Mouse (Mus musculus): Measurements from ENCODE around the gene Gpr37l1. TPM values are rescaled to one million over a fixed set of nuclear protein-coding genes. Genes with fewer than 3 reads are reported as not detected.
"Not testable (repeated sequence)": the region's sequence is repeated elsewhere in the genome, so short reads cannot be mapped to it uniquely, and the experiment has no call there.

The Gpr37l1 gene
- polyA plus RNA-seq, 1 experiment from 2014 or later = 0.13 TPM

GRCm38 (mm10) chr1:135195907-135196440 lies 28.5 kb upstream of the Gpr37l1 start:
- H3K9ac ChIP-seq (replicated peaks) = no peak overlapping the region
- no peaks in the 10 kb centered on the region for H3K27me3 ChIP-seq
- 86% methylated on average over 6 of the region's 6 CpGs for WGBS
- no peak overlapping the region for H3K4me2 ChIP-seq (replicated peaks)
- H3K9me3 ChIP-seq = no peaks in the 10 kb centered on the region
- H3K4me1 ChIP-seq (replicated peaks) = peaks cover 15% of the 10 kb centered on the region
- H3K36me3 ChIP-seq = no peaks in the 10 kb centered on the region
- no peak overlapping the region for H3K27ac ChIP-seq
- H3K4me3 ChIP-seq (replicated peaks) = no peak overlapping the region
- no peak for ATAC-seq

DNA sequence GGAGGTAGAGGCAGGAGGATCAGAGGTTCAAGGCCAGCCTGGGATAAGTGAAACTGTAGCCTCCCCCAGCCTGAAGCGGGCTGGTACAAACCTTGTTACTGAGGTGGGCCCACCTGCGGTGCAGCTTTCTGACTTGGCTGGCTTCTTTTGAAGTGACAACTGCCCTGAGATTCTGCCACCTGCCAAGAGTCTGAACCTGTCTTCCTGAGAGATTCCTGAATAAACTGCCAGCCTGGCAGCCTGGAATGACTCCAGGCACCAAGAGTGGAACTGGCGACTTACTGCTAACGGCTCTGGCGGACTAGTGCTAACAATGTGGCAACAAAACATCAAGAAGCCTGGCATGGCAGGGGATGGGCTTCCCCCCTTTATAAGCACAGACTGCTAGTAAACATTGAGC lies 26.9 kb upstream of the Gpr37l1 start:
- not testable (repeated sequence) for H3K27me3 ChIP-seq; H3K4me2 ChIP-seq (replicated peaks); H3K36me3 ChIP-seq; H3K4me3 ChIP-seq (replicated peaks); H3K9me3 ChIP-seq; H3K27ac ChIP-seq; H3K9ac ChIP-seq (replicated peaks); ATAC-seq
- WGBS = 75% methylated on average over 5 of the region's 5 CpGs
- peaks cover 12% of the 10 kb centered on the region for H3K4me1 ChIP-seq (replicated peaks)

GRCm38 (mm10) chr1:135189186-135189585 lies 21.7 kb upstream of the Gpr37l1 start:
- Histone ChIP-seq H3K4me1 (replicated peaks) (0 out of 2 replicates have a peak, but pooled peaks cover 9% of the 10 kb centered on the region), H3K4me3 (replicated peaks) (no peak overlapping the region), H3K27ac (no peak overlapping the region), H3K27me3 (no peaks in the 10 kb centered on the region), H3K9me3 (no peaks in the 10 kb centered on the region), H3K4me2 (replicated peaks) (no peak overlapping the region), H3K36me3 (no peaks in the 10 kb centered on the region), H3K9ac (replicated peaks) (no peak overlapping the region)
- ATAC-seq = no peak
- WGBS = 92% methylated on average over 4 of the region's 4 CpGs

- no peak for ATAC-seq
- Histone ChIP-seq H3K36me3 (no peaks in the 10 kb centered on the region), H3K4me2 (replicated peaks) (no peak overlapping the region), H3K4me3 (replicated peaks) (no peak overlapping the region), H3K27me3 (no peaks in the 10 kb centered on the region), H3K9me3 (no peaks in the 10 kb centered on the region), H3K27ac (no peak overlapping the region), H3K9ac (replicated peaks) (no peak overlapping the region), H3K4me1 (replicated peaks) (0 out of 2 replicates have a peak, but pooled peaks cover 9% of the 10 kb centered on the region)
- whole genome bisulfite sequencing = 10% methylated on average over 3 of the region's 3 CpGs
Observed at GRCm38 (mm10) chr1:135188197-135188596, 20.7 kb upstream of the Gpr37l1 start.

DNA sequence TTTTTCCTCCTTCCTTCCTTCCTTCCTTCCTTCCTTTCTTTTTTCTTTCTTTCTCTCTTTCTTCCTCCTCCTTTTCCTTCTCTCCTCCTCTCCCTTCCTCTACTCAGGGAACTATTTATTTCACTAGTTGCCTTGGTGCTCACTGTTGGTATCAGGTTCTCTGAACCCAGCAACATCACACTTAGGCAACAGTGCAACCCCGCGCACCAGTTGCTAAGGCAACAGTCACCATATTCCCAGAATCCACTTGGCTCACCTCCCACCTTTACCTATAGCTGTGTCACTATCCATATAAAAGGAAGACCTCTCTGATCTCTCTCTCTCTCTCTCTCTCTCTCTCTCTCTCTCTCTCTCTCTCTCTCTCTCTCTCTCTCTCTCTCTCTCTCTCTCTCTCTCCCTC lies 19.5 kb upstream of the Gpr37l1 start:
- H3K36me3 ChIP-seq; H3K4me1 ChIP-seq (replicated peaks); H3K4me3 ChIP-seq (replicated peaks); H3K9ac ChIP-seq (replicated peaks); H3K27me3 ChIP-seq; ATAC-seq; H3K27ac ChIP-seq; H3K9me3 ChIP-seq; H3K4me2 ChIP-seq (replicated peaks): not testable (repeated sequence)
- 32% methylated on average over 2 of the region's 2 CpGs for WGBS

GRCm38 (mm10) chr1:135186427-135186826 lies 18.9 kb upstream of the Gpr37l1 start:
- no peak overlapping the region for H3K27ac ChIP-seq
- H3K4me1 ChIP-seq (replicated peaks) = 0 out of 2 replicates have a peak, but pooled peaks cover 15% of the 10 kb centered on the region
- no peaks in the 10 kb centered on the region for H3K9me3 ChIP-seq
- H3K36me3 ChIP-seq = no peaks in the 10 kb centered on the region
- no peak overlapping the region for H3K4me3 ChIP-seq (replicated peaks)
- WGBS = 31% methylated on average over 8 of the region's 8 CpGs
- no peaks in the 10 kb centered on the region for H3K27me3 ChIP-seq
- no peak overlapping the region for H3K9ac ChIP-seq (replicated peaks)
- H3K4me2 ChIP-seq (replicated peaks) = no peak overlapping the region
- ATAC-seq = no peak

DNA sequence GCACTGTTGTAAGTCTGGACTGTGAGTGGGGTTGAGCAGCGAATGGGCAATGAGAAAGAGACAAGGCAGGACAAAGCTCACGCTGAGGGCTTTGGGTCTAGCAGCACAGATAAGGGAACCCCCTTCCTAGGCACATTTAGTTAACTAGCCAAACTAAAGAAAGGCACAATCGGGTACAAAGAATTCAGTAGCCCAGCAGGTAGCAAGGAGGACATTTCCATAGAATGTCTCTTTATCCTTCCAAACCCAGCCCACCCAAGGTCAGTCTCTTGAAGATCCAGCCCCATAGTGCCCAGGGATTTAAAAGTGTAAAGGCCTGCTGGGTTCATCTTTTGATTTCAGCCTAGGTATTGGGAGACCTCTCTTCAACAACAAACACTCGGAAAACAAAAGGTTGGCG lies 18.5 kb upstream of the Gpr37l1 start:
- H3K4me3 ChIP-seq (replicated peaks) = no peak overlapping the region
- H3K4me1 ChIP-seq (replicated peaks) = 0 out of 2 replicates have a peak, but pooled peaks cover 17% of the 10 kb centered on the region
- no peaks in the 10 kb centered on the region for H3K9me3 ChIP-seq
- no peak overlapping the region for H3K9ac ChIP-seq (replicated peaks)
- WGBS = 21% methylated on average over 5 of the region's 5 CpGs
- no peaks in the 10 kb centered on the region for H3K36me3 ChIP-seq
- no peaks in the 10 kb centered on the region for H3K27me3 ChIP-seq
- H3K27ac ChIP-seq = no peak overlapping the region
- no peak for ATAC-seq
- H3K4me2 ChIP-seq (replicated peaks) = no peak overlapping the region

GRCm38 (mm10) chr1:135183941-135184570 lies 16.6 kb upstream of the Gpr37l1 start:
- H3K4me1 ChIP-seq (replicated peaks) = 0 out of 2 replicates have a peak, but pooled peaks cover 17% of the 10 kb centered on the region
- no peaks in the 10 kb centered on the region for H3K27me3 ChIP-seq
- 78% methylated on average over 11 of the region's 11 CpGs for WGBS
- ATAC-seq = no peak
- H3K36me3 ChIP-seq = no peaks in the 10 kb centered on the region
- no peak overlapping the region for H3K4me2 ChIP-seq (replicated peaks)
- no peak overlapping the region for H3K4me3 ChIP-seq (replicated peaks)
- no peaks in the 10 kb centered on the region for H3K9me3 ChIP-seq
- H3K9ac ChIP-seq (replicated peaks) = no peak overlapping the region
- no peak overlapping the region for H3K27ac ChIP-seq

DNA sequence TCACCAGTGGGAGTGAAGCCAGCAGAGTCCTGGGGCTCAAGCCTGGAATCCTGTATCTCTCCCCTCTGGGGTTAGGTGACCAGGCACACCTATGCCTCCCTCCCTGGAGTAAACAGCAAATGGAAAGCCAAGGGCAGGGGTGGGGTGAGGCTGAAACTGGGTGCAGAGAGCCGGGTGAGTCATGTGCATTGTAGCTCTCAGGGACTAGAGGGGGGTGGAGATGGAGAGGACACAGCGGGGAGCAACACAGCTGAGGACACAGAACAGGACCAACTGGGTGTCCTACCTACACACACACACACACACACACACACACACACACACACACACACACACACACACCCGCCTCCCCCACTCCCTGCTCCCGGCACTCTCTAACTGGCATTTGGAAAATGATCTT lies 16.0 kb upstream of the Gpr37l1 start:
- 0 out of 2 replicates have a peak, but pooled peaks cover 17% of the 10 kb centered on the region for H3K4me1 ChIP-seq (replicated peaks)
- H3K27ac ChIP-seq = no peak overlapping the region
- H3K36me3 ChIP-seq = no peaks in the 10 kb centered on the region
- H3K9me3 ChIP-seq = no peaks in the 10 kb centered on the region
- no peak overlapping the region for H3K9ac ChIP-seq (replicated peaks)
- H3K27me3 ChIP-seq = no peaks in the 10 kb centered on the region
- H3K4me3 ChIP-seq (replicated peaks) = no peak overlapping the region
- no peak for ATAC-seq
- H3K4me2 ChIP-seq (replicated peaks) = no peak overlapping the region
- WGBS = 91% methylated on average over 4 of the region's 4 CpGs

DNA sequence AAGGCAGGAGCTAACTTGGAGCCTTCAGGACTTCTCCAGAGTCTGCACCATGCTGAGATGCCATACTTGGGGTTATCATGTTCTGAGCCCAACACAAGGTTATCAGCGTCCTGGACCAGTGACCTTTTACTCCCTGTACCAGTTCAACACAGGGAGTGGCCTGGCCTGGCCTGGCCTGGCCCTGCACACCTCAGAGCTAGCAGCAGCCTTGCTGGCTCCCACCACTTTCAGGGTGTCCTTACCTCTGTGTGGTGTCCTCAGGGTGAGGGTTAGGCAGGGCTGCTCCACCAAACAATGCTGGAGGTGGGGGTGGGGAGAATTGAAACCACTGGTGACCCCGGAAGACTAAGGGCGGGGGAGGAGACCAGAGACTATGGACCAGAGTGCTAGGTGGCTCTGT lies 15.5 kb upstream of the Gpr37l1 start:
- no peak for ATAC-seq
- H3K36me3 ChIP-seq = no peaks in the 10 kb centered on the region
- no peaks in the 10 kb centered on the region for H3K27me3 ChIP-seq
- H3K4me2 ChIP-seq (replicated peaks) = no peak overlapping the region
- H3K4me3 ChIP-seq (replicated peaks) = no peak overlapping the region
- WGBS = 74% methylated on average over 3 of the region's 3 CpGs
- no peak overlapping the region for H3K9ac ChIP-seq (replicated peaks)
- H3K4me1 ChIP-seq (replicated peaks) = 0 out of 2 replicates have a peak, but pooled peaks cover 13% of the 10 kb centered on the region
- no peaks in the 10 kb centered on the region for H3K9me3 ChIP-seq
- H3K27ac ChIP-seq = no peak overlapping the region

DNA sequence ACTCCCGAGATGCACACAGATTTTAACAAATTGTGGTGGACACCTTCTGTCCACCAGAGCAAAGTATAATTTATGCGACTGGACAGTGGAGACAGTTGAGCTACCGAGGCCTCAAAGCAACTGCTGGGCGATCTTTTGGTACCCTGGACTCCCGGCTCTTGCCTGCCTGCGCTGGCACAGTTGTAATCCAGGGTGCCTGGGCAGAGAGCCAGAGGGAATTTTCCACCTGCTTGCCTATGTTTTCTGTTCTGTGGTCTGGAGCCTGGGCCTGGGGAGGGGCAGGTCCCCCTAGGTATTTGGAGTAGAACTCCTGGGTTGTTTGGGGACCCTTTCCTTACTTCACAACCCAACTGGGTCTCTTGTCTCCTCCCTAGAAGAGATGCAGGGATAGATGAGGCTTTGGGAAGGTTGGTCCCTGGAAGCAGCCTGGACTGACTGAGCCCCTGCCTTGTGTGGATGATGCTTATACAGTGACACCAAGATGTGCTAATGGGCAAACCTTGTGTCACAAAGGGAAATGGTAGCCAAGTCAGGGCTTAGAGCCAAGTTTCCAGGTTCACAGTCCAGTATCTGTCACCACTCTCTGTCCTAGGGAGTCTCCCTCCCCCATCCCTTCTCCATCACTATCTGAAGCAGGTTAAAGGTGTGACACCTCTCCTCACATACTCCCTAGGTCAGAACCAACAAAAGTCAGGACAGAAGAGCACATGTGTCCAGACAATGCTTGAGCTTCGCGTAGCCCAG lies 14.6 kb upstream of the Gpr37l1 start:
- WGBS = 80% methylated on average over 8 of the region's 8 CpGs
- Histone ChIP-seq H3K4me1 (replicated peaks) (0 out of 2 replicates have a peak, but pooled peaks cover 13% of the 10 kb centered on the region), H3K9me3 (no peaks in the 10 kb centered on the region), H3K4me3 (replicated peaks) (no peak overlapping the region), H3K36me3 (no peaks in the 10 kb centered on the region), H3K27ac (no peak overlapping the region), H3K9ac (replicated peaks) (no peak overlapping the region), H3K27me3 (no peaks in the 10 kb centered on the region), H3K4me2 (replicated peaks) (no peak overlapping the region)
- ATAC-seq = no peak

DNA sequence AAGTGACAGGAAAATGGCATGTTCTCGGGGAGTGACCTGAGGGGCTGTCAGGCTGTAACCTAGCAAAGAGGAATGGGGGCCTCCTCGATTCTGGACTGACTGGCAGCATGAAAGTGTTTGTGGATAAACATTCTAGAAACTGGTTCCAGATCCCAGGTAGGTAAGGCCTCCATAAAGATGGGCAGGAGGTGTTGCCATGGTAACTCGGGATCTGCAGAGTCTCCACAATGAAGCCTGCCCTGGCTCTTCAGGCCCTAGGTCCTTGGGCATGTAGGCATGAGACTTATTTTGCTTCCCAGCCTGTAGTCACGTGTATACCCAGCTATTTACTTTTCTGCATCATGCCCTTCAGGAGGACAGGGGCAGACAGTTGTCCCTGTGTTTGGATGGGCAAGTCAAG lies 13.8 kb upstream of the Gpr37l1 start:
- WGBS = 76% methylated on average over 4 of the region's 4 CpGs
- ATAC-seq = no peak
- no peak overlapping the region for H3K4me2 ChIP-seq (replicated peaks)
- no peaks in the 10 kb centered on the region for H3K36me3 ChIP-seq
- no peaks in the 10 kb centered on the region for H3K9me3 ChIP-seq
- H3K4me1 ChIP-seq (replicated peaks) = 0 out of 2 replicates have a peak, but pooled peaks cover 8% of the 10 kb centered on the region
- no peak overlapping the region for H3K4me3 ChIP-seq (replicated peaks)
- no peaks in the 10 kb centered on the region for H3K27me3 ChIP-seq
- no peak overlapping the region for H3K9ac ChIP-seq (replicated peaks)
- H3K27ac ChIP-seq = no peak overlapping the region

All from midbrain, embryonic 13.5 days (tissue).